In the genomic region with DNA sequence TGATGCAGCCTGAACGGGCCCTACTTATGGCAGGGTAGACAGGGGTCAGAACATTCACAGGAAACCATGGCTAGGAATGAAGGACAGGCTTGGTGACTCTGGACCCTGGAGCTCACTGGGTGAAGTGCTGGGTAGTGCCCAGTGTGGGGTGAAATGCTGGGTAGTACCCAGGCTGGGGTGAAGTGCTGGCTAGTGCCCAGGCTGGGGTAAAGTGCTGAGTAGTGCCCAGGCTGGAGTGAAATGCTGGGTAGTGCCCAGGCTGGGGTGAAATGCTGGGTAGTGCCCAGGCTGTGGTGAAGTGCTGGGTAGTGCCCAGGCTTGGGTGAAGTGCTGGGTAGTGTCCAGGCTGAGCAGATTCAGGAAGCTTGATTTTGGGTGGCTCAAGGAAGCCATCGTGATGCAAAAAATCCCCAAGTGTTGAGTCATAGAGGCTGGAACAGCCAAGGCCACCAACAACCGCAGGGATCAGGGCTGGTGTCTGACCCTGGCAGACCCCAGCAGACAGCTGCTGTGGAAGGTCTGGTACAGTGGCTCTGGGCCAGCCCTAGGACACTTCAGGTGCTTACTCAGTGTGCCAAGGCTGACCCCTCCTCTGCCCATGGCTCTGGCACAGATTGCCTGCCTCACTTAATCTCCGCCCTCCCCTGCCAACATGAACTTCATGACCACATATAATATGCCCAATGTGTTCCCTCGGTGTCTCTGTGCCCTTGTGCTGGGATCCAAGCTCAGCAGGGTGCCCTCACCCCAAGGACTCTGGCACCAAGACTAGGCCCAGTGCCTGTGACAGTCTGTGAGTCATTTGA, we compare ENCODE assay signal across 13 mouse cellular contexts. TPM values are rescaled to one million over a fixed set of nuclear protein-coding genes. Genes with fewer than 3 reads are reported as not detected.
DNase-seq lines count a peak whose midpoint lies in the region; ATAC-seq and TF ChIP-seq lines count a peak whose summit lies in the region.
"Had no signal": no experiment of that assay in that cellular context is flagged by ENCODE, and none has a peak within 500 bp of the region (broad histone marks: within the 10 kb centered on the region; RNA-seq: fewer than 3 reads in every experiment).

No protein-coding gene starts in this region.

- H3K4me3 ChIP-seq in heart, embryonic 12.5 days: no peak overlapping the region
- no peak overlapping the region for H3K4me3 ChIP-seq in bone marrow, adult 2 months (replicated peaks; ENCODE audit: control insufficient read depth, low read depth, low read length)
- H3K4me3 ChIP-seq: hindbrain, embryonic 15.5 days; limb, embryonic 12.5 days had no signal

- TF ChIP-seq POLR2A in bone marrow, adult 2 months (IDR thresholded peaks at IDR 0.05; ENCODE audit: borderline replicate concordance, control insufficient read depth, low read depth, low read length): 0 out of 2 replicates have a peak, but pooled peaks have one; percentile 6

- WGBS in heart, embryonic 12.5 days: 75% methylated on average over 5 of the region's 5 CpGs
- WGBS in bone marrow, adult 2 months: 53% methylated on average over 5 of the region's 5 CpGs

- H3K4me1 ChIP-seq in heart, embryonic 12.5 days (replicated peaks): peaks cover 15% of the 10 kb centered on the region
- peaks cover 43% of the 10 kb centered on the region for H3K4me1 ChIP-seq in bone marrow, adult 2 months (ENCODE audit: control insufficient read depth, insufficient read depth, low read length)
- H3K4me1 ChIP-seq: hindbrain, embryonic 15.5 days; limb, embryonic 12.5 days had no signal

- no peaks in the 10 kb centered on the region for H3K27me3 ChIP-seq in heart, embryonic 12.5 days (replicated peaks)
- H3K27me3 ChIP-seq: hindbrain, embryonic 15.5 days; limb, embryonic 12.5 days had no signal

- no peaks in the 10 kb centered on the region for H3K36me3 ChIP-seq in heart, embryonic 12.5 days
- H3K36me3 ChIP-seq: hindbrain, embryonic 15.5 days; limb, embryonic 12.5 days had no signal

- no peak overlapping the region for H3K4me2 ChIP-seq in heart, embryonic 12.5 days
- H3K4me2 ChIP-seq: hindbrain, embryonic 15.5 days; limb, embryonic 12.5 days had no signal

- no peak overlapping the region for H3K27ac ChIP-seq in heart, embryonic 12.5 days (ENCODE audit: poor library complexity, severe bottlenecking)
- H3K27ac ChIP-seq in bone marrow, adult 2 months (ENCODE audit: control insufficient read depth, insufficient read depth, low read depth, low read length, poor library complexity): peak overlapping the region; percentile 80
- H3K27ac ChIP-seq: hindbrain, embryonic 15.5 days; limb, embryonic 12.5 days had no signal

- no peak overlapping the region for H3K9ac ChIP-seq in heart, embryonic 12.5 days
- H3K9ac ChIP-seq: hindbrain, embryonic 15.5 days; limb, embryonic 12.5 days had no signal

- peak; percentile 97 for DNase-seq in heart, adult 11 months
- peak; percentile 62 for DNase-seq in lung, postnatal 36 days
- no peak for DNase-seq in lung, postnatal 10 days
- DNase-seq in skeletal muscle tissue, adult 2 months (ENCODE audit: low read depth, low spot score): peak; percentile 87
- DNase-seq in frontal cortex, adult 2 months (ENCODE audit: extremely low spot score in 1 of 2, low spot score in 1 of 2): no peak
- DNase-seq in kidney, postnatal 4 days: no peak
- DNase-seq: cerebellum, postnatal 25 days; midbrain, embryonic 14.5 days had no signal

- no peak for TF ChIP-seq CTCF in bone marrow, adult 2 months (IDR thresholded peaks at IDR 0.05; ENCODE audit: control insufficient read depth, insufficient read depth, low read length)

- ATAC-seq in heart, embryonic 12.5 days (ENCODE audit: insufficient number of reproducible peaks, low FRiP score): no peak
- ATAC-seq: activated CD4-positive, CD25-positive, alpha-beta regulatory T cell, adult 4 months had no signal

- H3K9me3 ChIP-seq in heart, embryonic 12.5 days (replicated peaks): no peaks in the 10 kb centered on the region
- H3K9me3 ChIP-seq: hindbrain, embryonic 15.5 days; limb, embryonic 12.5 days had no signal

RNA-seq across cellular contexts. Expression of gene Sh3bp2, which starts 9.3 kb away (rescaled TPM):
- 3.0 and 6.4 TPM in 2 replicates for polyA plus RNA-seq in heart, embryonic 12.5 days (2016; fragmentation: Nextera tagmentation; extraction: Ambion mirVana)
- polyA plus RNA-seq in bone marrow, adult 2 months (2011; ENCODE audit: insufficient read depth, insufficient read length, low replicate concordance, missing spikeins): 15.0 and 29.7 TPM in 2 replicates
- 3.5 and 4.8 TPM in 2 replicates for polyA plus RNA-seq in frontal cortex, adult 2 months (2012; rRNA removed)

RNA-seq across cellular contexts. Expression of gene Tnip2, which starts 21.2 kb away (rescaled TPM):
- polyA plus RNA-seq in heart, embryonic 12.5 days (2016; fragmentation: Nextera tagmentation; extraction: Ambion mirVana): 15.8 and 19.5 TPM in 2 replicates
- polyA plus RNA-seq in bone marrow, adult 2 months (2011; ENCODE audit: insufficient read depth, insufficient read length, low replicate concordance, missing spikeins): 4.6 and 15.1 TPM in 2 replicates
- polyA plus RNA-seq in frontal cortex, adult 2 months (2012; rRNA removed): 28.9 and 38.8 TPM in 2 replicates

RNA-seq across cellular contexts. Expression of gene Add1, which starts 38.5 kb away (rescaled TPM):
- 188 and 189 TPM in 2 replicates for polyA plus RNA-seq in heart, embryonic 12.5 days (2016; fragmentation: Nextera tagmentation; extraction: Ambion mirVana)
- 160 and 163 TPM in 2 replicates for polyA plus RNA-seq in bone marrow, adult 2 months (2011; ENCODE audit: insufficient read depth, insufficient read length, low replicate concordance, missing spikeins)
- 331 and 332 TPM in 2 replicates for polyA plus RNA-seq in frontal cortex, adult 2 months (2012; rRNA removed)

Comparison
In these comparisons a context has a peak if more than half of its experiments do, and no peak if none do; other contexts are left out.
1. DNase-seq: peak in heart, adult 11 months (single experiment), lung, postnatal 36 days (single experiment) and skeletal muscle tissue, adult 2 months (single experiment); none in lung, postnatal 10 days (single experiment), frontal cortex, adult 2 months (0 of 2) and kidney, postnatal 4 days (0 of 2).